13 mouse cellular contexts compared by ENCODE assay signal in genomic region chr3:32399381-32399780, GRCm38 (mm10). TPM values are rescaled to one million over a fixed set of nuclear protein-coding genes. Genes with fewer than 3 reads are reported as not detected.
DNase-seq lines count a peak whose midpoint lies in the region; ATAC-seq lines count a peak whose summit lies in the region.
"Had no signal": no experiment of that assay in that cellular context is flagged by ENCODE, and none has a peak within 500 bp of the region (broad histone marks: within the 10 kb centered on the region; RNA-seq: fewer than 3 reads in every experiment).

No protein-coding gene starts in this region.

- no peak overlapping the region for H3K27ac ChIP-seq in hindbrain, embryonic 14.5 days
- H3K27ac ChIP-seq in hindbrain, embryonic 10.5 days = no peak overlapping the region
- H3K27ac ChIP-seq in lung, embryonic 16.5 days (ENCODE audit: low read length) = no peak overlapping the region
- no peak overlapping the region for H3K27ac ChIP-seq in embryonic facial prominence, embryonic 13.5 days
- no peak overlapping the region for H3K27ac ChIP-seq in midbrain, embryonic 15.5 days
- H3K27ac ChIP-seq: heart, embryonic 10.5 days had no signal

- WGBS in hindbrain, embryonic 14.5 days = 58% methylated on average over 4 of the region's 4 CpGs
- WGBS in hindbrain, embryonic 10.5 days = 64% methylated on average over 4 of the region's 4 CpGs
- 29% methylated on average over 4 of the region's 4 CpGs for WGBS in lung, embryonic 16.5 days
- 30% methylated on average over 4 of the region's 4 CpGs for WGBS in embryonic facial prominence, embryonic 13.5 days
- 16% methylated on average over 4 of the region's 4 CpGs for WGBS in midbrain, embryonic 15.5 days

- H3K9ac ChIP-seq in hindbrain, embryonic 14.5 days = no peak overlapping the region
- peak overlapping the region; percentile 26; the same call in 1 of the 2 replicates for H3K9ac ChIP-seq in lung, embryonic 16.5 days (ENCODE audit: low read length)
- no peak overlapping the region for H3K9ac ChIP-seq in embryonic facial prominence, embryonic 13.5 days
- 0 out of 2 replicates have a peak overlapping the region, but pooled peaks have one; percentile 25 for H3K9ac ChIP-seq in midbrain, embryonic 15.5 days

- ATAC-seq in hindbrain, embryonic 14.5 days (ENCODE audit: low FRiP score) = no peak
- no peak for ATAC-seq in lung, embryonic 16.5 days (ENCODE audit: low read depth)
- ATAC-seq in embryonic facial prominence, embryonic 13.5 days (ENCODE audit: insufficient number of reproducible peaks, insufficient read depth, low FRiP score, low TSS enrichment, low read depth) = no peak
- ATAC-seq in midbrain, embryonic 15.5 days (replicated peaks) = no peak
- ATAC-seq: CD4-positive, CD25-positive, alpha-beta regulatory T cell, adult 4 months had no signal

- H3K4me2 ChIP-seq in hindbrain, embryonic 14.5 days (replicated peaks) = peak overlapping the region; percentile 56; the same call in 1 of the 2 replicates
- peak overlapping the region; percentile 2; the same call in 1 of the 2 replicates for H3K4me2 ChIP-seq in lung, embryonic 16.5 days (ENCODE audit: low read depth, low read length)
- peak overlapping the region; percentile 69 for H3K4me2 ChIP-seq in embryonic facial prominence, embryonic 13.5 days
- peak overlapping the region; percentile 67 for H3K4me2 ChIP-seq in midbrain, embryonic 15.5 days

- H3K4me1 ChIP-seq in hindbrain, embryonic 14.5 days (replicated peaks; ENCODE audit: control insufficient read depth, insufficient read depth, low read length) = peaks cover 29% of the 10 kb centered on the region
- peaks cover 29% of the 10 kb centered on the region for H3K4me1 ChIP-seq in hindbrain, embryonic 10.5 days (replicated peaks)
- H3K4me1 ChIP-seq in lung, embryonic 16.5 days (replicated peaks; ENCODE audit: control insufficient read depth, insufficient read depth, low read length) = peaks cover 36% of the 10 kb centered on the region
- peaks cover 39% of the 10 kb centered on the region for H3K4me1 ChIP-seq in embryonic facial prominence, embryonic 13.5 days
- H3K4me1 ChIP-seq in midbrain, embryonic 15.5 days = peaks cover 35% of the 10 kb centered on the region

- DNase-seq in hindbrain, embryonic 14.5 days (ENCODE audit: low spot score) = no peak
- no peak for DNase-seq in hindbrain, embryonic 10.5 days (ENCODE audit: low spot score)
- DNase-seq in lung, adult 18-20 months = no peak
- no peak for DNase-seq in retina, postnatal 1 day
- DNase-seq: cerebellum, postnatal 25 days; gastrocnemius, postnatal 25 days; left cerebral cortex, postnatal 4 days; right cerebral cortex, postnatal 4 days had no signal

- H3K4me3 ChIP-seq in hindbrain, embryonic 14.5 days (replicated peaks; ENCODE audit: low read length) = no peak overlapping the region
- H3K4me3 ChIP-seq in hindbrain, embryonic 10.5 days = no peak overlapping the region
- no peak overlapping the region for H3K4me3 ChIP-seq in lung, embryonic 16.5 days (ENCODE audit: low read length)
- no peak overlapping the region for H3K4me3 ChIP-seq in embryonic facial prominence, embryonic 13.5 days
- no peak overlapping the region for H3K4me3 ChIP-seq in midbrain, embryonic 15.5 days

- no peaks in the 10 kb centered on the region for H3K36me3 ChIP-seq in hindbrain, embryonic 14.5 days (replicated peaks; ENCODE audit: control insufficient read depth, insufficient read depth)
- no peaks in the 10 kb centered on the region for H3K36me3 ChIP-seq in hindbrain, embryonic 10.5 days
- H3K36me3 ChIP-seq in lung, embryonic 16.5 days (ENCODE audit: control insufficient read depth, insufficient read depth, low read length) = no peaks in the 10 kb centered on the region
- H3K36me3 ChIP-seq in embryonic facial prominence, embryonic 13.5 days = no peaks in the 10 kb centered on the region
- H3K36me3 ChIP-seq in midbrain, embryonic 15.5 days (replicated peaks) = no peaks in the 10 kb centered on the region
- H3K36me3 ChIP-seq: heart, embryonic 10.5 days had no signal

- no peaks in the 10 kb centered on the region for H3K27me3 ChIP-seq in hindbrain, embryonic 14.5 days (ENCODE audit: control insufficient read depth, insufficient read depth, low read length)
- H3K27me3 ChIP-seq in hindbrain, embryonic 10.5 days (ENCODE audit: insufficient read depth, poor library complexity, severe bottlenecking) = no peaks in the 10 kb centered on the region
- no peaks in the 10 kb centered on the region for H3K27me3 ChIP-seq in lung, embryonic 16.5 days (ENCODE audit: control insufficient read depth, insufficient read depth, low read depth, low read length)
- H3K27me3 ChIP-seq in embryonic facial prominence, embryonic 13.5 days = no peaks in the 10 kb centered on the region
- H3K27me3 ChIP-seq in midbrain, embryonic 15.5 days (replicated peaks) = no peaks in the 10 kb centered on the region

- no peaks in the 10 kb centered on the region for H3K9me3 ChIP-seq in hindbrain, embryonic 14.5 days (ENCODE audit: control insufficient read depth, low read length)
- no peaks in the 10 kb centered on the region for H3K9me3 ChIP-seq in hindbrain, embryonic 10.5 days
- H3K9me3 ChIP-seq in lung, embryonic 16.5 days (ENCODE audit: control insufficient read depth, low read length) = no peaks in the 10 kb centered on the region
- H3K9me3 ChIP-seq in embryonic facial prominence, embryonic 13.5 days = no peaks in the 10 kb centered on the region
- H3K9me3 ChIP-seq in midbrain, embryonic 15.5 days = no peaks in the 10 kb centered on the region
- H3K9me3 ChIP-seq: heart, embryonic 10.5 days had no signal

RNA-seq across cellular contexts. Expression of gene Pik3ca, which starts 1.9 kb away (rescaled TPM):
- polyA plus RNA-seq in hindbrain, embryonic 14.5 days (2014; fragmentation: Nextera tagmentation; extraction: Ambion mirVana) = 18.8 and 19.3 TPM in 2 replicates
- 6.8 and 7.4 TPM in 2 replicates for polyA plus RNA-seq in hindbrain, embryonic 10.5 days (2016; fragmentation: Nextera tagmentation; extraction: Ambion mirVana)
- 9.7 and 10.2 TPM in 2 replicates for polyA plus RNA-seq in lung, embryonic 16.5 days (2015; fragmentation: Nextera tagmentation; extraction: Ambion mirVana)
- 12.8 and 13.9 TPM in 2 replicates for polyA plus RNA-seq in embryonic facial prominence, embryonic 13.5 days (2015; fragmentation: Nextera tagmentation; extraction: Ambion mirVana)
- 12.8 and 13.6 TPM in 2 replicates for polyA plus RNA-seq in midbrain, embryonic 15.5 days (2015; fragmentation: Nextera tagmentation; extraction: Ambion mirVana)

RNA-seq across cellular contexts. Expression of gene Zmat3, which starts 33.6 kb away (rescaled TPM):
- 9.1 and 10.3 TPM in 2 replicates for polyA plus RNA-seq in hindbrain, embryonic 14.5 days (2014; fragmentation: Nextera tagmentation; extraction: Ambion mirVana)
- polyA plus RNA-seq in hindbrain, embryonic 10.5 days (2016; fragmentation: Nextera tagmentation; extraction: Ambion mirVana) = 6.6 and 7.8 TPM in 2 replicates
- polyA plus RNA-seq in lung, embryonic 16.5 days (2015; fragmentation: Nextera tagmentation; extraction: Ambion mirVana) = 2.8 and 3.0 TPM in 2 replicates
- polyA plus RNA-seq in embryonic facial prominence, embryonic 13.5 days (2015; fragmentation: Nextera tagmentation; extraction: Ambion mirVana) = 5.1 and 6.0 TPM in 2 replicates
- polyA plus RNA-seq in midbrain, embryonic 15.5 days (2015; fragmentation: Nextera tagmentation; extraction: Ambion mirVana) = 7.0 and 8.0 TPM in 2 replicates

Comparison
In these comparisons a context has a peak if more than half of its experiments do, and no peak if none do; other contexts are left out.
1. H3K4me2 ChIP-seq: peak in every context shown above with its lines; median percentile 69 in embryonic facial prominence, embryonic 13.5 days; 67 in midbrain, embryonic 15.5 days; 56 in hindbrain, embryonic 14.5 days; 2 in lung, embryonic 16.5 days.
2. H3K9ac ChIP-seq: peak in lung, embryonic 16.5 days (single experiment) and midbrain, embryonic 15.5 days (single experiment); none in hindbrain, embryonic 14.5 days (single experiment) and embryonic facial prominence, embryonic 13.5 days (single experiment).